16 mouse cellular contexts compared by ENCODE assay signal in genomic region chr2:28545976-28546375, GRCm38 (mm10). TPM values are rescaled to one million over a fixed set of nuclear protein-coding genes. Genes with fewer than 3 reads are reported as not detected.
A peak's percentile ranks its signal among the peaks of the same experiment; 100 is the strongest.
DNase-seq lines count a peak whose midpoint lies in the region; ATAC-seq and TF ChIP-seq lines count a peak whose summit lies in the region.
"Had no signal": no experiment of that assay in that cellular context is flagged by ENCODE, and none has a peak within 500 bp of the region (broad histone marks: within the 10 kb centered on the region; RNA-seq: fewer than 3 reads in every experiment).

No protein-coding gene starts in this region.

- H3K9ac ChIP-seq in embryonic facial prominence, embryonic 14.5 days (ENCODE audit: low read depth, low read length), result no peak overlapping the region
- no peak overlapping the region for H3K9ac ChIP-seq in midbrain, postnatal 0 days (replicated peaks; ENCODE audit: low read length, poor library complexity, severe bottlenecking)
- H3K9ac ChIP-seq in midbrain, embryonic 13.5 days (replicated peaks), result no peak overlapping the region; the same call in 1 of the 2 replicates
- H3K9ac ChIP-seq in forebrain, embryonic 16.5 days (replicated peaks; ENCODE audit: low read depth, low read length), result no peak overlapping the region
- H3K9ac ChIP-seq: embryonic facial prominence, embryonic 15.5 days; liver, embryonic 14.5 days had no signal

- no peak for TF ChIP-seq CTCF in midbrain, postnatal 0 days (IDR thresholded peaks at IDR 0.05)

- no peak for DNase-seq in embryonic facial prominence, embryonic 14.5 days (ENCODE audit: low spot score)
- DNase-seq in embryonic facial prominence, embryonic 10.5 days (ENCODE audit: low spot score), result no peak
- DNase-seq in midbrain, postnatal 0 days (ENCODE audit: low spot score), result peak; percentile 88
- DNase-seq in right cerebral cortex, postnatal 36 days (ENCODE audit: low spot score in 2 of 2), result no peak
- no peak for DNase-seq in frontal cortex, adult 2 months (ENCODE audit: extremely low spot score in 1 of 2, low spot score in 1 of 2)
- DNase-seq in right cerebral cortex, postnatal 10 days (ENCODE audit: low spot score in 2 of 2), result no peak
- DNase-seq: adrenal gland, adult 2 months; kidney, postnatal 36 days; lung, postnatal 4 days had no signal

- H3K27me3 ChIP-seq in embryonic facial prominence, embryonic 14.5 days (replicated peaks; ENCODE audit: control insufficient read depth, insufficient read depth, low read length), result no peaks in the 10 kb centered on the region
- H3K27me3 ChIP-seq in embryonic facial prominence, embryonic 10.5 days (replicated peaks; ENCODE audit: low read depth, poor library complexity, severe bottlenecking), result no peaks in the 10 kb centered on the region
- no peaks in the 10 kb centered on the region for H3K27me3 ChIP-seq in midbrain, postnatal 0 days (ENCODE audit: insufficient read depth, low read length)
- no peaks in the 10 kb centered on the region for H3K27me3 ChIP-seq in midbrain, embryonic 13.5 days
- H3K27me3 ChIP-seq in forebrain, embryonic 16.5 days (replicated peaks; ENCODE audit: control insufficient read depth, insufficient read depth, low read length), result no peaks in the 10 kb centered on the region
- H3K27me3 ChIP-seq: embryonic facial prominence, embryonic 15.5 days had no signal

- peaks cover 96% of the 10 kb centered on the region for H3K36me3 ChIP-seq in embryonic facial prominence, embryonic 14.5 days (ENCODE audit: control insufficient read depth, insufficient read depth, low read length)
- peaks cover 98% of the 10 kb centered on the region for H3K36me3 ChIP-seq in embryonic facial prominence, embryonic 10.5 days (replicated peaks)
- H3K36me3 ChIP-seq in midbrain, postnatal 0 days (ENCODE audit: insufficient read depth, low read length), result peaks cover 82% of the 10 kb centered on the region
- peaks cover 97% of the 10 kb centered on the region for H3K36me3 ChIP-seq in midbrain, embryonic 13.5 days
- H3K36me3 ChIP-seq in forebrain, embryonic 16.5 days (ENCODE audit: control insufficient read depth, insufficient read depth), result peaks cover 45% of the 10 kb centered on the region

- H3K4me3 ChIP-seq in embryonic facial prominence, embryonic 14.5 days (ENCODE audit: low read depth, low read length), result no peak overlapping the region
- H3K4me3 ChIP-seq in embryonic facial prominence, embryonic 10.5 days, result no peak overlapping the region
- H3K4me3 ChIP-seq in midbrain, postnatal 0 days (ENCODE audit: low read depth, low read length), result no peak overlapping the region
- no peak overlapping the region for H3K4me3 ChIP-seq in midbrain, embryonic 13.5 days (replicated peaks)
- no peak overlapping the region for H3K4me3 ChIP-seq in forebrain, embryonic 16.5 days (replicated peaks; ENCODE audit: low read length)
- H3K4me3 ChIP-seq: embryonic facial prominence, embryonic 15.5 days; myocyte had no signal

- no peak overlapping the region for H3K27ac ChIP-seq in embryonic facial prominence, embryonic 14.5 days (replicated peaks; ENCODE audit: low read depth, low read length)
- no peak overlapping the region for H3K27ac ChIP-seq in embryonic facial prominence, embryonic 10.5 days (replicated peaks)
- no peak overlapping the region for H3K27ac ChIP-seq in midbrain, postnatal 0 days (ENCODE audit: low read depth, low read length)
- no peak overlapping the region for H3K27ac ChIP-seq in midbrain, embryonic 13.5 days
- H3K27ac ChIP-seq in forebrain, embryonic 16.5 days (ENCODE audit: low read length), result peak overlapping the region; percentile 31
- H3K27ac ChIP-seq: embryonic facial prominence, embryonic 15.5 days; liver, embryonic 14.5 days had no signal

- 0 out of 2 replicates have a peak, but pooled peaks have one; percentile 5 for ATAC-seq in embryonic facial prominence, embryonic 14.5 days (ENCODE audit: low read depth)
- ATAC-seq in midbrain, postnatal 0 days (ENCODE audit: low FRiP score), result no peak
- no peak for ATAC-seq in midbrain, embryonic 13.5 days
- ATAC-seq in forebrain, embryonic 16.5 days, result no peak

- no peaks in the 10 kb centered on the region for H3K4me1 ChIP-seq in embryonic facial prominence, embryonic 14.5 days (ENCODE audit: control insufficient read depth, insufficient read depth, low read length)
- peaks cover 6% of the 10 kb centered on the region; the same call in 1 of the 2 replicates for H3K4me1 ChIP-seq in embryonic facial prominence, embryonic 10.5 days
- no peaks in the 10 kb centered on the region for H3K4me1 ChIP-seq in midbrain, postnatal 0 days (ENCODE audit: insufficient read depth, low read length)
- H3K4me1 ChIP-seq in midbrain, embryonic 13.5 days (replicated peaks), result no peaks in the 10 kb centered on the region
- H3K4me1 ChIP-seq in forebrain, embryonic 16.5 days (replicated peaks; ENCODE audit: control insufficient read depth, insufficient read depth, low read length), result peaks cover 4% of the 10 kb centered on the region; the same call in 1 of the 2 replicates
- H3K4me1 ChIP-seq: embryonic facial prominence, embryonic 15.5 days had no signal

- H3K4me2 ChIP-seq in embryonic facial prominence, embryonic 14.5 days (ENCODE audit: low read depth, low read length), result no peak overlapping the region
- no peak overlapping the region for H3K4me2 ChIP-seq in midbrain, postnatal 0 days (ENCODE audit: low read depth, low read length, poor library complexity, severe bottlenecking)
- H3K4me2 ChIP-seq in midbrain, embryonic 13.5 days (replicated peaks), result no peak overlapping the region
- H3K4me2 ChIP-seq in forebrain, embryonic 16.5 days (ENCODE audit: low read length), result no peak overlapping the region
- H3K4me2 ChIP-seq: embryonic facial prominence, embryonic 15.5 days had no signal

- H3K9me3 ChIP-seq in embryonic facial prominence, embryonic 14.5 days (ENCODE audit: control insufficient read depth, low read length), result no peaks in the 10 kb centered on the region
- no peaks in the 10 kb centered on the region for H3K9me3 ChIP-seq in embryonic facial prominence, embryonic 10.5 days
- H3K9me3 ChIP-seq in midbrain, postnatal 0 days (ENCODE audit: low read length), result no peaks in the 10 kb centered on the region
- no peaks in the 10 kb centered on the region for H3K9me3 ChIP-seq in midbrain, embryonic 13.5 days
- no peaks in the 10 kb centered on the region for H3K9me3 ChIP-seq in forebrain, embryonic 16.5 days (ENCODE audit: control insufficient read depth, low read length)
- H3K9me3 ChIP-seq: embryonic facial prominence, embryonic 15.5 days had no signal

RNA-seq across cellular contexts. Expression of gene Cel, which starts 17.2 kb away (rescaled TPM):
- not detected in 2 replicates for polyA plus RNA-seq in embryonic facial prominence, embryonic 14.5 days (2014; fragmentation: Nextera tagmentation; extraction: Ambion mirVana)
- polyA plus RNA-seq in embryonic facial prominence, embryonic 10.5 days (2016; fragmentation: Nextera tagmentation; extraction: Ambion mirVana), result not detected in 2 replicates
- total RNA-seq in midbrain, postnatal 0 days (2014; rRNA removed), result not detected in 2 replicates
- polyA plus RNA-seq in midbrain, postnatal 0 days (2015; fragmentation: Nextera tagmentation; extraction: Ambion mirVana), result not detected in 2 replicates
- 0.07 and 0.13 TPM in 2 replicates for polyA plus RNA-seq in midbrain, embryonic 13.5 days (2015; fragmentation: Nextera tagmentation; extraction: Ambion mirVana)
- not detected in 2 replicates for polyA plus RNA-seq in forebrain, embryonic 16.5 days (2015; fragmentation: Nextera tagmentation; extraction: Ambion mirVana)
- 0.10 TPM in 1 of 2 replicates, not detected in the other for polyA plus RNA-seq in frontal cortex, adult 2 months (2012; rRNA removed)
- total RNA-seq: hematopoietic stem cell, adult 5-6 weeks; left cerebral cortex, adult 8-10 months had no signal
- polyA plus RNA-seq: adrenal gland, adult 2 months; myocyte had no signal

RNA-seq across cellular contexts. Expression of gene Ralgds, which starts 33.1 kb away (rescaled TPM):
- 59.3 and 67.5 TPM in 2 replicates for polyA plus RNA-seq in embryonic facial prominence, embryonic 14.5 days (2014; fragmentation: Nextera tagmentation; extraction: Ambion mirVana)
- polyA plus RNA-seq in embryonic facial prominence, embryonic 10.5 days (2016; fragmentation: Nextera tagmentation; extraction: Ambion mirVana), result 36.7 and 44.2 TPM in 2 replicates
- total RNA-seq in midbrain, postnatal 0 days (2014; rRNA removed), result 212 and 292 TPM in 2 replicates
- polyA plus RNA-seq in midbrain, postnatal 0 days (2015; fragmentation: Nextera tagmentation; extraction: Ambion mirVana), result 82.1 and 84.6 TPM in 2 replicates
- polyA plus RNA-seq in midbrain, embryonic 13.5 days (2015; fragmentation: Nextera tagmentation; extraction: Ambion mirVana), result 70.8 and 82.0 TPM in 2 replicates
- polyA plus RNA-seq in forebrain, embryonic 16.5 days (2015; fragmentation: Nextera tagmentation; extraction: Ambion mirVana), result 83.5 and 83.7 TPM in 2 replicates
- 90.9 and 92.7 TPM in 2 replicates for polyA plus RNA-seq in frontal cortex, adult 2 months (2012; rRNA removed)

RNA-seq across cellular contexts. Expression of gene Gtf3c5, which starts 37.6 kb away (rescaled TPM):
- 23.7 and 27.9 TPM in 2 replicates for polyA plus RNA-seq in embryonic facial prominence, embryonic 14.5 days (2014; fragmentation: Nextera tagmentation; extraction: Ambion mirVana)
- polyA plus RNA-seq in embryonic facial prominence, embryonic 10.5 days (2016; fragmentation: Nextera tagmentation; extraction: Ambion mirVana), result 57.9 and 61.4 TPM in 2 replicates
- total RNA-seq in midbrain, postnatal 0 days (2014; rRNA removed), result 23.3 and 26.7 TPM in 2 replicates
- 29.3 and 33.5 TPM in 2 replicates for polyA plus RNA-seq in midbrain, postnatal 0 days (2015; fragmentation: Nextera tagmentation; extraction: Ambion mirVana)
- 51.0 and 51.6 TPM in 2 replicates for polyA plus RNA-seq in midbrain, embryonic 13.5 days (2015; fragmentation: Nextera tagmentation; extraction: Ambion mirVana)
- 40.5 and 43.3 TPM in 2 replicates for polyA plus RNA-seq in forebrain, embryonic 16.5 days (2015; fragmentation: Nextera tagmentation; extraction: Ambion mirVana)
- polyA plus RNA-seq in frontal cortex, adult 2 months (2012; rRNA removed), result 21.8 and 23.8 TPM in 2 replicates

RNA-seq across cellular contexts. Expression of gene Gm10134, which starts 40.1 kb away (rescaled TPM):
- polyA plus RNA-seq in embryonic facial prominence, embryonic 14.5 days (2014; fragmentation: Nextera tagmentation; extraction: Ambion mirVana), result 2.7 TPM in 1 of 2 replicates, not detected in the other
- polyA plus RNA-seq in embryonic facial prominence, embryonic 10.5 days (2016; fragmentation: Nextera tagmentation; extraction: Ambion mirVana), result not detected in 2 replicates
- not detected in 2 replicates for total RNA-seq in midbrain, postnatal 0 days (2014; rRNA removed)
- polyA plus RNA-seq in midbrain, postnatal 0 days (2015; fragmentation: Nextera tagmentation; extraction: Ambion mirVana), result 3.6 and 4.0 TPM in 2 replicates
- 1.0 and 1.5 TPM in 2 replicates for polyA plus RNA-seq in midbrain, embryonic 13.5 days (2015; fragmentation: Nextera tagmentation; extraction: Ambion mirVana)
- 1.8 and 2.4 TPM in 2 replicates for polyA plus RNA-seq in forebrain, embryonic 16.5 days (2015; fragmentation: Nextera tagmentation; extraction: Ambion mirVana)
- 0.54 TPM in 1 of 2 replicates, not detected in the other for polyA plus RNA-seq in frontal cortex, adult 2 months (2012; rRNA removed)
- total RNA-seq: hematopoietic stem cell, adult 5-6 weeks had no signal
- polyA plus RNA-seq: liver, embryonic 14.5 days; myocyte had no signal

RNA-seq across cellular contexts. Expression of gene Gbgt1, which starts 49.3 kb away (rescaled TPM):
- 1.3 and 1.7 TPM in 2 replicates for polyA plus RNA-seq in embryonic facial prominence, embryonic 14.5 days (2014; fragmentation: Nextera tagmentation; extraction: Ambion mirVana)
- polyA plus RNA-seq in embryonic facial prominence, embryonic 10.5 days (2016; fragmentation: Nextera tagmentation; extraction: Ambion mirVana), result 0.22 TPM in 1 of 2 replicates, not detected in the other
- total RNA-seq in midbrain, postnatal 0 days (2014; rRNA removed), result 3.3 and 5.4 TPM in 2 replicates
- polyA plus RNA-seq in midbrain, postnatal 0 days (2015; fragmentation: Nextera tagmentation; extraction: Ambion mirVana), result 0.75 and 0.81 TPM in 2 replicates
- 0.54 and 1.4 TPM in 2 replicates for polyA plus RNA-seq in midbrain, embryonic 13.5 days (2015; fragmentation: Nextera tagmentation; extraction: Ambion mirVana)
- polyA plus RNA-seq in forebrain, embryonic 16.5 days (2015; fragmentation: Nextera tagmentation; extraction: Ambion mirVana), result 0.51 and 1.2 TPM in 2 replicates
- 1.3 and 1.4 TPM in 2 replicates for polyA plus RNA-seq in frontal cortex, adult 2 months (2012; rRNA removed)
- total RNA-seq: hematopoietic stem cell, adult 5-6 weeks had no signal
- polyA plus RNA-seq: myocyte had no signal
